Mouse (Mus musculus): Measurements from ENCODE around the gene Tusc2. TPM values are rescaled to one million over a fixed set of nuclear protein-coding genes. Genes with fewer than 3 reads are reported as not detected.
"Not testable (repeated sequence)": the region's sequence is repeated elsewhere in the genome, so short reads cannot be mapped to it uniquely, and the experiment has no call there.

The Tusc2 gene
- polyA plus RNA-seq, 1 experiment from 2014 or later = 52.7 TPM

- Histone ChIP-seq H3K4me1 (peaks cover 75% of the 10 kb centered on the region), H3K9ac (peak overlapping the region; percentile 90), H3K9me3 (replicated peaks) (no peaks in the 10 kb centered on the region), H3K27ac (peak overlapping the region; percentile 94), H3K36me3 (peaks cover 38% of the 10 kb centered on the region), H3K27me3 (replicated peaks) (no peaks in the 10 kb centered on the region), H3K4me2 (peak overlapping the region; percentile 86), H3K4me3 (no peak overlapping the region)
- 94% methylated on average over 2 of the region's 2 CpGs for WGBS (ENCODE audit: insufficient replicate concordance)
- ATAC-seq = no peak
Observed at GRCm38 (mm10) chr9:107572327-107572662, 9.2 kb downstream of the Tusc2 start.

DNA sequence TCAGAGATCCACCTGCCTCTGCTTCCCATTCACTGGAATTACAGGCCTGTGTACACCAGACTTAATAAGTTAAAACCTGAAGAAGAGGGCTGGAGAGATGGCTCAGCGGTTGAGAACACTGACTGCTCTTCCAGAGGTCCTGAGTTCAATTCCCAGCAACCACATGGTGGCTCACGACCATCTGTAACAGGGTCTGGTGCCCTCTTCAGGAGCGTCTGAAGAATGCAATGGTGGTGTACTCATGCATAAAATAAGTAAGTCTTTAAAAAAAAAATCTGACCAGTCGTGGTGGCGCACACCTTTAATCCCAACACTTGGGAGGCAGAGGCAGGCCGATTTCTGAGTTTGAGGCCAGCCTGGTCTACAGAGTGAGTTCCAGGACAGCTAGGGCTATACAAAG lies 10.7 kb downstream of the Tusc2 start:
- H3K4me2 ChIP-seq; H3K4me3 ChIP-seq; H3K9ac ChIP-seq; H3K27me3 ChIP-seq (replicated peaks); H3K9me3 ChIP-seq (replicated peaks); ATAC-seq: not testable (repeated sequence)
- Histone ChIP-seq H3K27ac (peak overlapping the region; percentile 94; the same call in 1 of the 2 replicates), H3K36me3 (peaks cover 38% of the 10 kb centered on the region), H3K4me1 (peaks cover 72% of the 10 kb centered on the region)
- 77% methylated on average over 6 of the region's 6 CpGs for WGBS (ENCODE audit: insufficient replicate concordance)

- WGBS (ENCODE audit: insufficient replicate concordance) = 78% methylated on average over 14 of the region's 14 CpGs
- no peaks in the 10 kb centered on the region for H3K27me3 ChIP-seq (replicated peaks)
- peak overlapping the region; percentile 70; the same call in 1 of the 2 replicates for H3K9ac ChIP-seq
- no peaks in the 10 kb centered on the region for H3K9me3 ChIP-seq (replicated peaks)
- no peak for ATAC-seq
- peaks cover 71% of the 10 kb centered on the region for H3K4me1 ChIP-seq
- H3K36me3 ChIP-seq = peaks cover 32% of the 10 kb centered on the region
- peak overlapping the region; percentile 79 for H3K27ac ChIP-seq
- no peak overlapping the region for H3K4me3 ChIP-seq
- H3K4me2 ChIP-seq = no peak overlapping the region
Observed at GRCm38 (mm10) chr9:107575579-107576356, 12.7 kb downstream of the Tusc2 start.

GRCm38 (mm10) chr9:107576357-107577107 lies 13.5 kb downstream of the Tusc2 start, which contains the start of gene Hyal1:
Hyal1 (plus strand) TSS chr9:107576927.
- H3K9ac ChIP-seq = peak within 1 kb of the TSS; percentile 70
- peak within 1 kb of the TSS; percentile 75 for H3K4me2 ChIP-seq
- peak; percentile 77 for ATAC-seq
- H3K27me3 ChIP-seq (replicated peaks) = no peaks in the 10 kb centered on the region
- no peaks in the 10 kb centered on the region for H3K9me3 ChIP-seq (replicated peaks)
- peak within 1 kb of the TSS; percentile 79 for H3K27ac ChIP-seq
- WGBS (ENCODE audit: insufficient replicate concordance) = 26% methylated on average over 16 of the region's 16 CpGs
- peaks cover 70% of the 10 kb centered on the region for H3K4me1 ChIP-seq
- peak within 1 kb of the TSS; percentile 54 for H3K4me3 ChIP-seq
- peaks cover 24% of the 10 kb centered on the region for H3K36me3 ChIP-seq

DNA sequence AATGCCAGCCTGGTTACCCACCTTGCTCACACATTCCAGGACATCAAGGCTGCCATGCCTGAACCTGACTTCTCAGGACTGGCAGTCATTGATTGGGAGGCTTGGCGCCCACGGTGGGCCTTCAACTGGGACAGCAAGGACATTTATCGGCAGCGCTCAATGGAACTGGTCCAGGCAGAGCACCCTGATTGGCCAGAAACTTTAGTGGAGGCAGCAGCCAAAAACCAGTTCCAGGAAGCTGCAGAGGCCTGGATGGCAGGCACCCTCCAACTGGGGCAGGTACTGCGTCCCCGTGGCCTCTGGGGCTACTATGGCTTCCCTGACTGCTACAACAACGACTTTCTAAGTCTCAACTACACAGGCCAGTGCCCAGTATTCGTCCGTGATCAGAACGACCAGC lies 14.8 kb downstream of the Tusc2 start:
- H3K36me3 ChIP-seq = peaks cover 15% of the 10 kb centered on the region
- no peaks in the 10 kb centered on the region for H3K9me3 ChIP-seq (replicated peaks)
- no peaks in the 10 kb centered on the region for H3K27me3 ChIP-seq (replicated peaks)
- H3K4me2 ChIP-seq = peak overlapping the region; percentile 75; the same call in 1 of the 2 replicates
- 80% methylated on average over 10 of the region's 10 CpGs for WGBS (ENCODE audit: insufficient replicate concordance)
- no peak overlapping the region for H3K4me3 ChIP-seq
- H3K27ac ChIP-seq = peak overlapping the region; percentile 79; the same call in 1 of the 2 replicates
- H3K4me1 ChIP-seq = peaks cover 70% of the 10 kb centered on the region
- H3K9ac ChIP-seq = peak overlapping the region; percentile 15; the same call in 1 of the 2 replicates
- no peak for ATAC-seq

DNA sequence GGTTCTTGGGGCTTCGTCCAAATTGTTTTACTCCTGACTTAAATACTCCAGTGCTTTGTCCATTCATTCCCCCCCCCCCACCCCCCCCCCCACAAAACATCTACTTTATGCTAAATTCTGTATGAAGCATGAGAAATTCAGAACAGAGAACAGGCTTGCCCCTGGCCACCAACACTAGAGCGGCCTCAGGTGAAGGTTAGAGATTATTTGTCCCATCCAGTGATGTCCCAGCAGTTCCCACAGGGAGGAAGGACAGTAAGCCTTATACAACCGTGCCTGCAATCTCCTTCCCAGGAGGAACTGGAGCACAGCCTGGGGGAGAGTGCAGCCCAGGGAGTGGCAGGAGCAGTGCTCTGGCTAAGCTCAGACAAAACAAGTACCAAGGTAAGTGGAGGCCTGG lies 15.5 kb downstream of the Tusc2 start, which contains the start of gene Naa80:
Naa80 (plus strand) TSS at position 301 of the 400 bp plus-strand sequence.
- H3K4me1 ChIP-seq = peaks cover 70% of the 10 kb centered on the region
- H3K36me3 ChIP-seq = peaks cover 15% of the 10 kb centered on the region
- 74% methylated on average over 3 of the region's 3 CpGs for WGBS (ENCODE audit: insufficient replicate concordance)
- H3K9me3 ChIP-seq (replicated peaks) = no peaks in the 10 kb centered on the region
- peak within 1 kb of the TSS; percentile 95 for H3K27ac ChIP-seq
- H3K4me2 ChIP-seq = peak within 1 kb of the TSS; percentile 94
- H3K9ac ChIP-seq = peak within 1 kb of the TSS; percentile 15; the same call in 1 of the 2 replicates
- H3K27me3 ChIP-seq (replicated peaks) = no peaks in the 10 kb centered on the region
- no peak for ATAC-seq
- no peak within 1 kb of the TSS for H3K4me3 ChIP-seq

DNA sequence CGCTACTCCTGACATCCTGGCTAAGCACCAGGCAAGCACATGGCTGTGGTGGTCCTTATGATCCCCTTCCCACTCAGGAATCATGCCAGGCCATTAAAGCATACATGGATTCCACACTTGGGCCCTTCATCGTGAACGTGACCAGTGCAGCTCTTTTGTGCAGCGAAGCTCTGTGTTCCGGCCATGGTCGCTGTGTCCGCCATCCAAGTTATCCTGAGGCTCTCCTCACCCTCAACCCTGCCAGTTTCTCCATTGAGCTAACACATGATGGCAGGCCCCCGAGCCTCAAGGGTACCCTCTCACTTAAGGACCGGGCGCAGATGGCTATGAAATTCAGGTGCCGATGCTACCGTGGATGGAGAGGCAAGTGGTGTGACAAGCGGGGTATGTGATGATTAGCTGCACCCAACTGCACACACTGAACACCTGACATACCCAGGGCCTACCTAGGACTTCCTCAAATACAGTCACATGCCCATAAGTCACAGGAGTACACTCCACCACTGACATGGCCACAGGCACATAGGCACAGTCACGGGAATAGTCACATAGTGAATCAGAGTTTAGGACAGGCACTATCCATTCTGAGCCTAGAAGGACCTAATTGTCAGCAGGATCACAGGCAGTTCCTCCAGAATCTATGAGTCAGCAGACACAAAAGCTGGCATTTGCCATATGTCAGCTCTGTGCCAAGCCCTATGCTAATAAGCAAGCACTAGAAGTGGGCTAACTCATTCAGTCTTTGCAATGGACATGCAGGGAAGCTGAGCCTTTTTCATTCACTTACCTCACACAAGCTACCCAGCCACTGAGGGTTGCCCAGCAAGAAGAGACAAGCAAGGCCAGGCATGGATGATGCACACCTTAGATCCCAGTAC lies 16.2 kb downstream of the Tusc2 start:
- H3K4me3 ChIP-seq = no peak overlapping the region
- H3K27me3 ChIP-seq (replicated peaks) = no peaks in the 10 kb centered on the region
- H3K4me2 ChIP-seq = peak overlapping the region; percentile 94; the same call in 1 of the 2 replicates
- 87% methylated on average over 14 of the region's 14 CpGs for WGBS (ENCODE audit: insufficient replicate concordance)
- peaks cover 18% of the 10 kb centered on the region for H3K36me3 ChIP-seq
- no peaks in the 10 kb centered on the region for H3K9me3 ChIP-seq (replicated peaks)
- peaks cover 76% of the 10 kb centered on the region for H3K4me1 ChIP-seq
- H3K9ac ChIP-seq = no peak overlapping the region; the same call in 1 of the 2 replicates
- H3K27ac ChIP-seq = peak overlapping the region; percentile 95
- no peak for ATAC-seq

DNA sequence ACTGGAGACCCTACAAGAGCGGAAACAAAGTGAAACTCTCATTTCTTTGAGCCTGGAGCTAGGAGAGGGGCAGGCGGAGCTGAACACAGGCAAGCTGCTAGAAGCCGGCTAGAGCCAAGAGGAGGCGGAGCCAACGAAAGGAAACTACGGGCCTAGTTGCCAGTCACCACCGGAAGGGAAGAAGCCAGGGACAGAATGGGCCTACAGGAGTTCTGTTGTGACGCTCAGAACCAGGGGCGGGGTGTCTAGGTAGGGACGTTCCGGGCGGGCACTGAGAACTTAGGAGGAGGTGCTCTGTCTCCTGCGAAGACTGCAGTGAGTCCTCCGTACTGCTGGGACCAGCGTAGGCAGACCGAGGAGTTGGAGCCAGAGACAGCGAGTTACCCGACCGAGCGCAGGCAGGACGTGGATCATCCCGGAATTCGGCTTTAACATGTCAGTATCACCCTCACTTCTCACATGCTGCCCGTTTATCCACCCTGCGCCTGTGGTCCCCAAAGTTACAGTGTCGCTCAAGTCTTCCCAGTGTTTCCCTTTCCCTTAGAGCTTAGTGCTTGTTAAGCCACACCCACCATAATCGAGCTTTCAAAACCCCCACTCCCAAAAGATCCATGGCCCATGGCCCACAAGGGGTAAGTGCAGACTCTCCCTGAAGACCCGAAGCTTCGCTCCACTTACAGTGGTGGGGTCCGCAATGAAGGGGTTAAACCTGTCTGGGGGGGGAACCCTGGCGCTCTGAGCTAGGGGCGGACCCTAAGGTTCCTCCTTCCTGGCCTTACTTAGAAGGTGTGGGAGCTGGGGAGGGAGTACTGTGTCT lies 17.7 kb downstream of the Tusc2 start, which contains the start of gene Hyal3:
Hyal3 (plus strand) TSS at position 318 of the 817 bp plus-strand sequence.
- ATAC-seq = peak; percentile 78
- Histone ChIP-seq H3K27me3 (replicated peaks) (no peaks in the 10 kb centered on the region), H3K4me3 (peak within 1 kb of the TSS; percentile 72), H3K9me3 (replicated peaks) (no peaks in the 10 kb centered on the region), H3K9ac (peak within 1 kb of the TSS; percentile 83), H3K4me1 (peaks cover 81% of the 10 kb centered on the region), H3K36me3 (peaks cover 30% of the 10 kb centered on the region), H3K27ac (peak within 1 kb of the TSS; percentile 95), H3K4me2 (peak within 1 kb of the TSS; percentile 94)
- under 1% methylated on average over 32 of the region's 32 CpGs for WGBS (ENCODE audit: insufficient replicate concordance)

- peak overlapping the region; percentile 83 for H3K9ac ChIP-seq
- ATAC-seq = no peak
- WGBS (ENCODE audit: insufficient replicate concordance) = 30% methylated on average over 4 of the region's 4 CpGs
- peak overlapping the region; percentile 95 for H3K27ac ChIP-seq
- H3K9me3 ChIP-seq (replicated peaks) = no peaks in the 10 kb centered on the region
- peaks cover 30% of the 10 kb centered on the region for H3K36me3 ChIP-seq
- peaks cover 81% of the 10 kb centered on the region for H3K4me1 ChIP-seq
- no peaks in the 10 kb centered on the region for H3K27me3 ChIP-seq (replicated peaks)
- peak overlapping the region; percentile 94 for H3K4me2 ChIP-seq
- peak overlapping the region; percentile 72 for H3K4me3 ChIP-seq
Observed at GRCm38 (mm10) chr9:107581584-107581983, 18.5 kb downstream of the Tusc2 start.

- Histone ChIP-seq H3K27me3 (replicated peaks) (no peaks in the 10 kb centered on the region), H3K27ac (peak overlapping the region; percentile 95), H3K4me2 (peak overlapping the region; percentile 94), H3K4me1 (peaks cover 76% of the 10 kb centered on the region), H3K4me3 (peak overlapping the region; percentile 72), H3K36me3 (peaks cover 30% of the 10 kb centered on the region), H3K9me3 (replicated peaks) (no peaks in the 10 kb centered on the region), H3K9ac (peak overlapping the region; percentile 83)
- 85% methylated on average over 7 of the region's 7 CpGs for WGBS (ENCODE audit: insufficient replicate concordance)
- no peak for ATAC-seq
Observed at GRCm38 (mm10) chr9:107582509-107583062, 19.5 kb downstream of the Tusc2 start.

Data from liver, embryonic 12.5 days (tissue).